Mouse (Mus musculus) right cerebral cortex, postnatal 4 days (tissue): Measurements from ENCODE around the gene C5ar2.
A peak's percentile ranks its signal among the peaks of the same experiment; 100 is the strongest.

Experiments used
- DNase-seq: peaks from one replicate; pipeline ENCODE4 v3.0.0-alpha.2; 2022

Gene C5ar2

DNA sequence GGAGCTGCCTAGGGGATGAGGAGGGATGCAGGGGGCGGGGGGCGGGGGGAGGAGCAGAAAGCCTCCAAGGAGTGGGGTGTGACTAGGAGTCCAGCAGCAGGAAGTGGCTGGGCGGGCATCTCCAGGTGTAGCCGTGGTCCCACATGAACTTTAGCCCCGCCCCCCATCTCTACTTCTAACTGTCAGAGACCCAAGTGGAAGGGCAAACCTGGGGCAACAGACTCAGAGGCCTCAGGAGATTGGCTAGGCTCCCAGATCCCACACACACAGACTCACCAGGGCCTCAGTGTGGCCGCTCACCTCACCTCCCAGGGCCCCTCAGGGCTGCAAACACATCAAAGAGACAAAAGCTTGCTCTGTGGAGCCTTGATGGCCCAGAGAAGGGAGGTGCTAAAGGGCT, 47.3 kb downstream of the C5ar2 start:
- no peak for DNase-seq

DNA sequence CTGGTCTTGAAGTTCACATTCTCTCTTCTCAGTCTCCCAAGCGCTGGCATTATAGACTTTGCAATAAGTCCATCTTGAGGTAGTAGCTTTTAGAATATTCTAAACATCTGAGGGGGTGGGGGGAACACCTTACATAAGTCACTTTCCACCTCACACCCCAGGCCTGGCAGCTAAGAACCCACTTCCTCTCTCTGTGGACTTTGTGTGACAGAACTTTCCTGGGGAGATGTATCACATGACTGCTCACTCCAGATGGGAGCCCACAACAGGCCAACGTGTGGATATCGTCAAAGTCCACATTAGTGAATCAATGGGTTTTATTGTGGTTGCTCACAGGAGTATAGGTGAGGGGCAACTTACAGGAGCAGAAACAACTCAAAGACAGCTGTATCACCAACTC, 50.3 kb downstream of the C5ar2 start:
- no peak for DNase-seq

DNA sequence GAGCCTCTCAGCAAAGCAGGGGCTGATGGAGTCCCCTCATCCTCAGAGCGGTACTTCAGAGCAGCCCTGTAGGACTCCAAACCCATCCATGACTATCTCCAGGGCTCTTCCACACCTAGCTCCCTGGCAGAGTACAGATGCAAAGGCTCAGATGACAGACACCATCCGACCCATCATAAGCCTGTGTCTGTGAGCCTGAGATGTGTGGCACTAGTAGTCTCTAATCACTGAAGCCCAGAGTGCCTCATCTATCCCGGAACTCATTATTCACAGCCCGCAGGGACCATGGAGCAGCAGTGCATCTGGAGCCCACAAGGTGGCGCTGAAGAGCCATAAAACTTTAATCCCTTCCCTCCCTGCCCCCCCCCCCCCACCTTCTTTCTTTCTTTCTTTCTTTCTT, 51.6 kb downstream of the C5ar2 start:
- peak; percentile 90 for DNase-seq

DNA sequence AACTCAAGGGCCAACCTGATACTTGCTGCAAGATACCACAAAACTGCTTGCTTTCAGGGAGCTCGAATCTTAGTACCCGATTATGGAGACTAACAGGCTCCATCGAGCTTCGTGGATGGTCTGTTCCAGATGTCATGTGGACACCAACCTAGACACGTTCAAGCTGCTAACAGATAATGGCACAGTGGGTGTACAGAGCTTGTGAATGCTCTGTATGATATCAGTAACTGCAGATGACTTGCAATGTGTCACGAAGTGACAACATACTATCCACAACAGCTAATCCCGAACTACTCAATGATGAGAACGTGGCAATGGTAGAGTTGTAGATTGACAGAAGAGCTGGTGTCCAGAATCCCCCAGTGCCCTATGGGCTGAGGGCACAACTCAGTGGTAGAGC, 56.5 kb downstream of the C5ar2 start:
- DNase-seq, result no peak
